Mouse (Mus musculus) intestine, postnatal 0 days (tissue): ENCODE results near the gene Adck2. TPM values are rescaled to one million over a fixed set of nuclear protein-coding genes. Genes with fewer than 3 reads are reported as not detected.

Experiments used
- ATAC-seq: fragments of 200-750 bp; cut with Nextera tagmentation; 2 replicates; pipeline ENCODE4 v1.8.0; 2017; ENCODE audit warnings: mild to moderate bottlenecking, moderate TSS enrichment, moderate library complexity
- H3K27ac ChIP-seq: fragments of 300-500 bp; sonication (generic); 2 replicates; pipeline ENCODE4 v1.5.1; 2014; ENCODE audit warnings: mild to moderate bottlenecking, low read depth, low read length, moderate library complexity
- H3K27me3 ChIP-seq: fragments of 300-500 bp; sonication (generic); replicated peaks from 2 replicates; pipeline ENCODE4 v1.6.1; 2014; ENCODE audit warnings: low read length, mixed read lengths; ENCODE audit not compliant: control insufficient read depth, insufficient read depth
- H3K36me3 ChIP-seq: fragments of 300-500 bp; sonication (generic); 2 replicates; pipeline ENCODE4 v1.6.1; 2014; ENCODE audit warnings: mild to moderate bottlenecking, moderate library complexity; ENCODE audit not compliant: control insufficient read depth, insufficient read depth
- H3K4me1 ChIP-seq: fragments of 300-500 bp; sonication (generic); replicated peaks from 2 replicates; pipeline ENCODE4 v1.6.1; 2014; ENCODE audit warnings: antibody characterized with exemption, low read length, mixed read lengths; ENCODE audit not compliant: control insufficient read depth, insufficient read depth
- H3K4me2 ChIP-seq: fragments of 300-500 bp; sonication (generic); replicated peaks from 2 replicates; pipeline ENCODE4 v1.6.1; 2014; ENCODE audit warnings: low read depth, mild to moderate bottlenecking, moderate library complexity
- H3K4me3 ChIP-seq: fragments of 300-500 bp; sonication (generic); 2 replicates; pipeline ENCODE4 v1.5.1; 2014; ENCODE audit warnings: low read depth, low read length
- H3K9ac ChIP-seq: fragments of 300-500 bp; sonication (generic); 2 replicates; pipeline ENCODE4 v1.6.1; 2014; ENCODE audit warnings: mild to moderate bottlenecking, low read depth, low read length
- H3K9me3 ChIP-seq: fragments of 300-500 bp; sonication (generic); 2 replicates; pipeline ENCODE4 v1.6.1; 2016; ENCODE audit warnings: mixed run types; ENCODE audit not compliant: control insufficient read depth
- CTCF ChIP-seq: sonication (generic); IDR thresholded peaks from 2 replicates; pipeline ENCODE4 v1.5.1; 2016; ENCODE audit warnings: low read depth, mild to moderate bottlenecking, control low read depth, antibody characterized with exemption, moderate library complexity
- whole genome bisulfite sequencing: fragments of 180-500 bp; shearing (Covaris S2); extraction: QIAGEN DNeasy Blood & Tissue Kit; methylation state at CpG from one replicate; pipeline ENCODE4 v1.1.7; 2014; 5-methylcytosine and 5-hydroxymethylcytosine counted together
- polyA plus RNA-seq: library from polyadenylated mRNA; unstranded; fragments of >200 nt; fragmentation: Nextera tagmentation; extraction: Ambion mirVana; gene quantifications from 2 replicates; pipeline ENCODE4 v1.2.1, GENCODE M21; 2015

The Adck2 gene
- polyA plus RNA-seq, 1 experiment from 2014 or later, result 18.0 TPM

DNA sequence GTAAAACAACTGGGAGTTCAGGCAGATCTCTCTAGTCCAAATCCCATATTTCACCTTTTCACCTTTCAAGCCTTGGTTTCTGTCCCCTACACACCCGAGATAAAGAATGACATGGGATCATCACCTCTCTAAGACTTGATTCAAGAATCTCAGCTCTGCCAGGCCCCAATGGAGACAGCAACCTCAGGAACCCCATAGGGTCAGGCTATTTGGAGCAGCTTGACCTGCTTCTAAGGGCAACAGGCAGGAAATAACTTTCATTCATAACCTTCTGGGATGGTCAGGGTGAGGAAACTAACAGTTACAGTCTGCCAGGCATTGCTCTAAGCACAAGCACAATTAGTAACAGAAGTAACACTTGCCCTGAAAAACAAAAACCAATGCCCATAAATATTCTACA lies 37.1 kb upstream of the Adck2 start:
- no peak overlapping the region for H3K4me2 ChIP-seq
- no peak for TF ChIP-seq CTCF
- no peak overlapping the region for H3K9ac ChIP-seq
- no peaks in the 10 kb centered on the region for H3K27me3 ChIP-seq
- H3K4me1 ChIP-seq, result no peaks in the 10 kb centered on the region; the same call in 1 of the 2 replicates
- ATAC-seq, result no peak
- 50% methylated on average over 1 of the region's 1 CpGs for WGBS
- H3K9me3 ChIP-seq, result no peaks in the 10 kb centered on the region
- H3K36me3 ChIP-seq, result no peaks in the 10 kb centered on the region
- no peak overlapping the region for H3K4me3 ChIP-seq
- H3K27ac ChIP-seq, result no peak overlapping the region

DNA sequence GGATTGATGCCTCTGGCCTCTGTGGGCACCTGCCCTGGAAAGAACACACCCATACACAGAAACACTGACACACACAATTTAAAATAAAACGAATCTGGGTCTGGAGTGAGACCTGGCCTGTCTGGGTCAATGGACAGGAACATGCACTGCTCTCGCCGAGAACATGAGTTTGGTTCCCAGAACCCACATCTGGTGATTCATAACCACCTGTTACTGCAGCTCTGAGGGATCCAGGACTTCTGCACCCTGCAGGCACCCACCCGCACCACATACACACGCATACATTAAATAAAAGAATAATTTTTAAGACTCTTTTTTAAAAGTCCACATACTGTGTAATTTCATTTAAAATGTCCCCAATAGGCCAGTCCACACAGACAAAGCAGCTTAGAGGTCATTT lies 36.4 kb upstream of the Adck2 start:
- Histone ChIP-seq H3K27ac (no peak overlapping the region), H3K36me3 (no peaks in the 10 kb centered on the region), H3K4me2 (no peak overlapping the region), H3K9me3 (no peaks in the 10 kb centered on the region), H3K4me3 (no peak overlapping the region), H3K9ac (no peak overlapping the region), H3K27me3 (no peaks in the 10 kb centered on the region), H3K4me1 (no peaks in the 10 kb centered on the region; the same call in 1 of the 2 replicates)
- ATAC-seq, result no peak
- WGBS, result 93% methylated on average over 5 of the region's 5 CpGs
- TF ChIP-seq CTCF, result no peak

DNA sequence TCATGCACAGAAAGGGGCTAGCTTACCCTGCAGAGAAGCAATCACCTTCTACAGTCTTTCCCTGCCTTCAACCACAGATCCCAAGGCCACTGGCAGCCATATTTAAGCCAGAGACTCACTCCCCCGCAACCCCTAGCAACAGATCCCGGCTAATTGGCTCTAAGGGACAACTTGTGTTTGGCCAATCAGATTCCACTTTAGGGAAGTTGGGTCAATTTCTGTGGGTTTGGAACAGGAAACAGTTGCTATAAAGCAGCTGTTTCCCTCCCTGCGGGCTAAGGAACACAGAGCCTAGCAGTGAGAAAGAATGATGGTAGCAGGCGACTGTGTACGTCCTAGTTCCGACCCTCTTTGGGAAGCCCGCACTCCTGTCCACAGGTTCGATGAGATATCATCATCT lies 35.4 kb upstream of the Adck2 start:
- no peaks in the 10 kb centered on the region for H3K36me3 ChIP-seq
- no peaks in the 10 kb centered on the region; the same call in 1 of the 2 replicates for H3K4me1 ChIP-seq
- no peak overlapping the region for H3K27ac ChIP-seq
- no peaks in the 10 kb centered on the region for H3K9me3 ChIP-seq
- ATAC-seq, result no peak
- no peak for TF ChIP-seq CTCF
- H3K4me2 ChIP-seq, result no peak overlapping the region
- WGBS, result 57% methylated on average over 8 of the region's 8 CpGs
- no peaks in the 10 kb centered on the region for H3K27me3 ChIP-seq
- no peak overlapping the region for H3K4me3 ChIP-seq
- no peak overlapping the region for H3K9ac ChIP-seq

DNA sequence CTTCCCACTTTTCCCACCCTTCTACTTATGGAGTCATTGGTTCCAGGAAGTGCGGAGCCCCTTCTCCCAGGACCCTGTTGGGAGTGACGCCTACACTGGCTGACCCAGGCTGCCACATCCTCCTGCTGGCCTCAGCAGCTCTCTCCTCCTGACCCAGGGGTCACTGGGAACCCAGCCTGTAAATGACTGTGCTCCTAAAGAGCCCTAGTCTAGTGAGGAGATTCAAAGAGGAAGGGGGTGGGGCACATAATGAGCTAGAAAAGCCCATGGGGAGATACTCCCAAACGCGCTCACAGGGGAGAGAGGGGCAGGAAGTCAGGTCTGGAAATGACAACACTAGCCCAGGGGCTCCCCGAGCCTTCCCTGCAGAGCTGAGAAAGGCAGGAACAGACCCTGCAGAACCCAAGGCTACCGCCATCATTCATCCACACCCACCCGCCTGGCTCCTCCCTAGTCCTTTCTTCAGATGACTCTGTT lies 34.0 kb upstream of the Adck2 start:
- ATAC-seq, result no peak
- H3K9me3 ChIP-seq, result no peaks in the 10 kb centered on the region
- WGBS, result 34% methylated on average over 7 of the region's 7 CpGs
- H3K36me3 ChIP-seq, result no peaks in the 10 kb centered on the region
- no peak for TF ChIP-seq CTCF
- H3K4me2 ChIP-seq, result peak overlapping the region; percentile 17; the same call in 1 of the 2 replicates
- H3K9ac ChIP-seq, result no peak overlapping the region
- H3K27ac ChIP-seq, result no peak overlapping the region; the same call in 1 of the 2 replicates
- no peaks in the 10 kb centered on the region; the same call in 1 of the 2 replicates for H3K4me1 ChIP-seq
- H3K4me3 ChIP-seq, result no peak overlapping the region
- H3K27me3 ChIP-seq, result no peaks in the 10 kb centered on the region

DNA sequence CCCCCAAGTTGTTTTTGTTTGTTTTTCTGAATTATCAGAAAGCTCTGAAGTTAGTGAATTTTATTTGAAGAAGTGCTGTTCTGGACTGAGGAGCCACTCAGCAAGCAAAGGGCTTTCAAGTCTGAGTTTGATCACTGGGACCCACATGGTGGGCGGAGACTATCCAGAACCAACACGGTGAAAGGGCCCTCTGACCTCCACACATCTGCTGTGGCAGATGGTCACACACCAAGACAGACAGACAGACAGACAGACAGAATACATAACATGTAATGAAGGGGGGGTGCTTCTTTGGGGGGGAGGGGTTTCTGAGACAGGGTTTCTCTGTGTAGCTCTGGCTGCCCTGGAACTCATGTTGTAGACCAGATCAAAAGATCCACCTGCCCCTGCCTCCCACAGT lies 33.1 kb upstream of the Adck2 start:
- no peak for ATAC-seq

DNA sequence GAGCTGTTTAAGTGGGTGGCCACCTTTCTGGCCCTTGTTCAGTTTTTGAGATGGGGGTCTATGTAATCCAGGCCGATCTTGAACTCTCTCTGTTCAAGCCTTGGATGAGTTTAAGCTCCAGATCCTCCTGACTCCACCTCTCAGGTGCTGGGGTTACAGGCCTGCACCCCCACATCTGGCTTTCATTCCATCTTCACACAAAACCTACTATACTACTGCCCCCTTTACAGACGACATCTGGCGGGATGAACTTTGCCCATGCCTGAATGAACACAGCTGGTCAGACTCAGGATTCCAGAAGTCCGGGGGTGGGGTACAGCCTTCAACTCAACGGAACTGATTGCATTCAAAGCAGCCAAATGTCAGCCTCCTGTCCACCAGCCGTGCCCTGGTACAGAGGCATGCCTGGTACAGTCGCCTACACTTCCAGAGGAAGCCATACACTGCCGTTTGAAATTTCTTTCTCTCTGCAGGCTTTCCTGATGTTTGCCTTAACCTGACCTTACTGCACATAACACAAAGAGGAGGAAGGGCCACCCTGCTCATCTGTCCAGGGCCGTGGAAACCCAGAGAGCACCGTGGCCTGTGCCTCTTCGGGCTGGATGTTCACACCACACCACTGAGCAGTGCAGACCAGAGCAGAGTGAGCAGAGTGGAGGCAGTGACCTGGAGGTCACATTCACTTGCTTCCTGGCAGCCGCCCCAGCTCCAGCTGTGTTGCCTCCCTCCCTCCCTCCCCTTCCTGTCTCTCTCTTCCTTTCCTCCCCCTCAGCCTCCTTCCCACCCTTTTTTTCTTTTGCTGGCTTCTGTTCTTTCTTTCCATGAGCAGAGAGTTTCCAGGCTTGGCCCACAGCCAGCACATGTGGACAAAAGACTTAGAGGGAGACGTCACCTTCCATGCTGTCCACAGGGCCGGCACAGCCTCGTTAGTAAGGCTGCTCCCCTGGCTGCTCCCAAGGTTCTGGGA lies 30.8 kb upstream of the Adck2 start:
- H3K4me2 ChIP-seq, result peak overlapping the region; percentile 32
- peak overlapping the region; percentile 16; the same call in 1 of the 2 replicates for H3K27ac ChIP-seq
- H3K9me3 ChIP-seq, result no peaks in the 10 kb centered on the region
- no peaks in the 10 kb centered on the region for H3K36me3 ChIP-seq
- TF ChIP-seq CTCF, result no peak
- no peaks in the 10 kb centered on the region; the same call in 1 of the 2 replicates for H3K4me1 ChIP-seq
- no peaks in the 10 kb centered on the region for H3K27me3 ChIP-seq
- WGBS, result 25% methylated on average over 15 of the region's 15 CpGs
- peak; percentile 70 for ATAC-seq
- no peak overlapping the region for H3K4me3 ChIP-seq
- H3K9ac ChIP-seq, result no peak overlapping the region

More for the DNA sequence above, 33.1 kb upstream of the Adck2 start:
- no peak overlapping the region for H3K4me2 ChIP-seq
- no peak for TF ChIP-seq CTCF
- H3K27ac ChIP-seq, result no peak overlapping the region
- H3K36me3 ChIP-seq, result no peaks in the 10 kb centered on the region
- H3K9me3 ChIP-seq, result no peaks in the 10 kb centered on the region
- H3K4me1 ChIP-seq, result no peaks in the 10 kb centered on the region; the same call in 1 of the 2 replicates
- H3K4me3 ChIP-seq, result no peak overlapping the region
- H3K9ac ChIP-seq, result no peak overlapping the region
- no peaks in the 10 kb centered on the region for H3K27me3 ChIP-seq
- 54% methylated on average over 2 of the region's 2 CpGs for whole genome bisulfite sequencing
